Mouse (Mus musculus) limb, embryonic 10.5 days (tissue): ENCODE measurements around the gene Bsn. TPM values are rescaled to one million over a fixed set of nuclear protein-coding genes. Genes with fewer than 3 reads are reported as not detected.

Source experiments
- DNase-seq: peaks from one replicate; pipeline ENCODE4 v3.0.0-alpha.2; 2017; ENCODE audit warnings: low spot score
- H3K27ac ChIP-seq: fragments of 300-500 bp; sonication (generic); 2 replicates; pipeline ENCODE4 v1.5.1; 2016; ENCODE audit warnings: mild to moderate bottlenecking
- H3K27me3 ChIP-seq: fragments of 300-500 bp; sonication (generic); 2 replicates; pipeline ENCODE4 v1.6.1; 2016; ENCODE audit warnings: low read depth, mild to moderate bottlenecking; ENCODE audit not compliant: poor library complexity, severe bottlenecking
- H3K36me3 ChIP-seq: fragments of 300-500 bp; sonication (generic); 2 replicates; pipeline ENCODE4 v1.6.1; 2016; ENCODE audit warnings: mild to moderate bottlenecking, moderate library complexity
- H3K4me1 ChIP-seq: fragments of 300-500 bp; sonication (generic); 2 replicates; pipeline ENCODE4 v1.6.1; 2016
- H3K4me3 ChIP-seq: fragments of 300-500 bp; sonication (generic); 2 replicates; pipeline ENCODE4 v1.5.1; 2016; ENCODE audit warnings: mild to moderate bottlenecking, moderate library complexity
- H3K9me3 ChIP-seq: fragments of 300-500 bp; sonication (generic); replicated peaks from 2 replicates; pipeline ENCODE4 v1.6.1; 2016; ENCODE audit warnings: mild to moderate bottlenecking
- WGBS: fragments of 180-500 bp; shearing (Covaris S2); methylation state at CpG from one replicate; pipeline ENCODE4 v1.1.7; 2016; 5-methylcytosine and 5-hydroxymethylcytosine counted together
- polyA plus RNA-seq: library from polyadenylated mRNA; unstranded; fragments of >200 nt; fragmentation: Nextera tagmentation; extraction: Ambion mirVana; gene quantifications from 2 replicates; pipeline ENCODE4 v1.2.1, GENCODE M21; 2016

Bsn gene
- polyA plus RNA-seq, 1 experiment from 2014 or later, result 1.7 TPM

DNA sequence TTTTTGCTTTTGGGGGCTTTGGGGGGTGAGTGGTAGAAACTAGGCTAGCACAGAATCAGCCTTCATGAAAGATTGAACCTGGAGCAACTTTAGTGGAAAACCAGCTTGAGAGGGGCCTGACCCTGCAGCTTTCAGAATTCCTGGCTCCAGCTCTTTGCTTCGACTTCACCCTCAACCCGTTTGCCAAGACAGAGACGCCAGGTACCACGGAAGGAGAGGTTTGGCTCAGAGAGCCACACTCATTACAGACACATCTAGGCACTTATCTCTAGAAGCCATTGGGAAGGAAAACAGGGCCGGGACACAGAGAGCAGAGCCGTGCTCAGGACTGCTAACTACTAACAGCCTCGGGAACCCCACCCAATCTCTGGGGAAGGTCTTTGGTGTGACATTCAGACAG, 32.3 kb downstream of the Bsn start:
- DNase-seq, result no peak
- peaks cover 13% of the 10 kb centered on the region; the same call in 1 of the 2 replicates for H3K27me3 ChIP-seq
- no peaks in the 10 kb centered on the region for H3K36me3 ChIP-seq
- H3K9me3 ChIP-seq, result no peaks in the 10 kb centered on the region
- no peak overlapping the region for H3K4me3 ChIP-seq
- WGBS, result 69% methylated on average over 7 of the region's 7 CpGs
- H3K27ac ChIP-seq, result no peak overlapping the region
- H3K4me1 ChIP-seq, result no peaks in the 10 kb centered on the region

GRCm38 (mm10) chr9:108157451-108157850, 32.7 kb downstream of the Bsn start:
- WGBS, result 88% methylated on average over 6 of the region's 6 CpGs
- no peaks in the 10 kb centered on the region for H3K36me3 ChIP-seq
- peaks cover 13% of the 10 kb centered on the region; the same call in 1 of the 2 replicates for H3K27me3 ChIP-seq
- no peaks in the 10 kb centered on the region for H3K9me3 ChIP-seq
- no peak overlapping the region for H3K4me3 ChIP-seq
- DNase-seq, result no peak
- H3K27ac ChIP-seq, result no peak overlapping the region
- H3K4me1 ChIP-seq, result no peaks in the 10 kb centered on the region

- no peak overlapping the region for H3K4me3 ChIP-seq
- H3K27ac ChIP-seq, result no peak overlapping the region
- no peaks in the 10 kb centered on the region for H3K36me3 ChIP-seq
- 91% methylated on average over 5 of the region's 5 CpGs for WGBS
- H3K27me3 ChIP-seq, result peaks cover 13% of the 10 kb centered on the region; the same call in 1 of the 2 replicates
- H3K9me3 ChIP-seq, result no peaks in the 10 kb centered on the region
- no peak for DNase-seq
- no peaks in the 10 kb centered on the region for H3K4me1 ChIP-seq
These were observed 33.4 kb downstream of the Bsn start for GRCm38 (mm10) chr9:108156786-108157185.

- Histone ChIP-seq H3K4me3 (no peak overlapping the region), H3K4me1 (peaks cover 2% of the 10 kb centered on the region; the same call in 1 of the 2 replicates), H3K9me3 (no peaks in the 10 kb centered on the region), H3K27me3 (peaks cover 6% of the 10 kb centered on the region; the same call in 1 of the 2 replicates), H3K36me3 (no peaks in the 10 kb centered on the region), H3K27ac (no peak overlapping the region)
- 88% methylated on average over 12 of the region's 12 CpGs for WGBS
- DNase-seq, result no peak
These were observed 35.4 kb downstream of the Bsn start for GRCm38 (mm10) chr9:108154814-108155213.

DNA sequence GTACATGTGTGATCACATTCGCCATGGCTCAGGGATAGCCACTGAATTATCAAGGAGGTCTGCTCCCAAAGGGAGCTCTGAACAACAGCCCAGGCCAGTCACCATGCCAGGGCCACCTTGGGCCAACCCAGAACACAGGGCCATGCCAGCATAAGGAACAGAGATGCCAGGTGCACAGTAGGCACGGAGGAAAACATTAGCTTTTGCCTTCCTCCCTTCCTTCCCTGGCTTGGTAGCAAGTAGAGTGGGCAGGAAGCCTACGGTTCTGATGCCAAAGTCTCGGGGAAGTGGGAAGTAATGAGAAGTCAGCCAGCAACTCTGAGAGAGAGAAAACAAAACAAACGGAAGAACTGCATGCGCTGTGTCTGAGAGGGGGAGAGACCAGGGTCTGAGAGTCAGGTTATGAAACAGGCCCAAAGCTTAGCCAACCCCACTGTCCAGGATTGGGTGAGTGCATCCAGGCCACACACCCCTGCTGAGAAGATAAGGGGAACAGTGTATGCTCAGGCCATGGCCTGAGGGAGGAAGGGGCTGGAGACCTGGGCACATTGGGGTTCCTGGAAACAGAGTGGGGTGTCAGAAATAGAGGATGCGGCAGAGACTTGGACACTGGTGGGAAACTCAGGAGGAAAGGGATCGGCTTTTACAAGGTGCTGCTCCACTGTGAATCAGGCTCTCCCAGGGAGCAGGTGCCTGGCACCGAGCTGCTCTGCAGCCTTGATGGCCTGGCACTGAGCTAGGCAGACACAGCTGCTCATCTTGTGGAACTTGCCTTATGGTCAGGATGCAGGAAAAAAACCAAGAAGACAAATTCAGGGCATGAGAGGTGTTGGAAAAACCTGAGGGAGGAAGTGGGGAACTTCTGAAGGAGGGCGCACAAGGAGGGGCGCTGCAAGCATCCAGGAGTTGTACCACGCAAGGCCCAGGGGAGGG, 36.4 kb downstream of the Bsn start:
- Histone ChIP-seq H3K27me3 (no peaks in the 10 kb centered on the region), H3K36me3 (no peaks in the 10 kb centered on the region), H3K27ac (no peak overlapping the region), H3K4me1 (peaks cover 4% of the 10 kb centered on the region; the same call in 1 of the 2 replicates), H3K9me3 (no peaks in the 10 kb centered on the region), H3K4me3 (no peak overlapping the region)
- 87% methylated on average over 12 of the region's 12 CpGs for WGBS
- DNase-seq, result no peak

- DNase-seq, result no peak
- Histone ChIP-seq H3K4me1 (peaks cover 4% of the 10 kb centered on the region; the same call in 1 of the 2 replicates), H3K36me3 (no peaks in the 10 kb centered on the region), H3K4me3 (no peak overlapping the region), H3K27me3 (no peaks in the 10 kb centered on the region), H3K9me3 (no peaks in the 10 kb centered on the region), H3K27ac (no peak overlapping the region)
- WGBS, result 62% methylated on average over 1 of the region's 1 CpGs
These were observed 39.7 kb downstream of the Bsn start for GRCm38 (mm10) chr9:108150486-108150885.

GRCm38 (mm10) chr9:108149817-108150216, 40.4 kb downstream of the Bsn start:
- Histone ChIP-seq H3K27me3 (no peaks in the 10 kb centered on the region), H3K36me3 (no peaks in the 10 kb centered on the region), H3K9me3 (no peaks in the 10 kb centered on the region), H3K4me1 (peaks cover 4% of the 10 kb centered on the region; the same call in 1 of the 2 replicates), H3K4me3 (no peak overlapping the region), H3K27ac (no peak overlapping the region)
- no peak for DNase-seq
- 49% methylated on average over 4 of the region's 4 CpGs for WGBS

DNA sequence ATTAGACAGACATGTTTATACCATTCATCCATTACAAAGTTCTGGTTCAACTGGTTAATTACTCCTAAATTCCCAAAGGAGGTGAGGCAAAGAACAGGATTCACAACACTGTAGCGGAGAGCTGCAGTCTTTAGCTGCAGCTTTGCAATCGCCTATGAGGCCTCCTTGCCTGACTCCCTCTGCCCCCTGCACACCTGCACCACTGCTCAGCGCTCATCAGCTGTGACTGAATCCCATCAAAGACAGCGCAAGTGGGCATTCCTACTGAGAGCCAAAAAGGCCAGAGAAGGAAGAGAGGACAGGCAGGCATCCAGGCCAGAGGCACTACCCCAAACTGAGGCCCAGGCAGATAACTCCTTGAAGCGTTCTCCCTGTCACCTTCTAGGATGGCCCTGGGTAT, 42.6 kb downstream of the Bsn start:
- no peaks in the 10 kb centered on the region for H3K27me3 ChIP-seq
- no peak overlapping the region for H3K27ac ChIP-seq
- DNase-seq, result no peak
- no peaks in the 10 kb centered on the region for H3K36me3 ChIP-seq
- no peak overlapping the region for H3K4me3 ChIP-seq
- H3K4me1 ChIP-seq, result peaks cover 6% of the 10 kb centered on the region; the same call in 1 of the 2 replicates
- 69% methylated on average over 5 of the region's 5 CpGs for WGBS
- H3K9me3 ChIP-seq, result no peaks in the 10 kb centered on the region

- no peak overlapping the region for H3K27ac ChIP-seq
- H3K4me3 ChIP-seq, result no peak overlapping the region
- no peaks in the 10 kb centered on the region for H3K9me3 ChIP-seq
- no peaks in the 10 kb centered on the region for H3K27me3 ChIP-seq
- no peaks in the 10 kb centered on the region for H3K36me3 ChIP-seq
- H3K4me1 ChIP-seq, result peaks cover 6% of the 10 kb centered on the region; the same call in 1 of the 2 replicates
- 79% methylated on average over 4 of the region's 4 CpGs for WGBS
- no peak for DNase-seq
These were observed 43.7 kb downstream of the Bsn start for GRCm38 (mm10) chr9:108146451-108146850.

DNA sequence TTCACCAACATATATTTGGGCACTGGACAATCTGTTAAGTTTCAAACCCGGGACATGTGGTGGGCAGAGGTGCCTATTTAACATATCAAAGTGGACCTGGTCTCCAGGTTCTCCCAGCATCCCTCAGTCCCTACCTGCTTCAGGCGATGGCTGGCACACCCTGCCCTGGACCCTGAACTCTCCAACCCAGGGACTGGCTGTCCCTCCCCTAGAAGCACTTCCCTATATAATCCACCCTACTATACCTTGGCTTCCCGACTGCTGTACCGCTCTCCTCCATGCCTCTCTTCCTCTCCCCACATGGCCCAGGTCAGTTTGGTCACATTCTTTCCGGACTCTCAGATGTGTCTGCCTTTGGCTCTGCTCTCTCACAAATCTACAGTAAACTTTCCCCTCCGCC, 44.4 kb downstream of the Bsn start:
- H3K4me3 ChIP-seq, result no peak overlapping the region
- no peak for DNase-seq
- H3K9me3 ChIP-seq, result no peaks in the 10 kb centered on the region
- peaks cover 6% of the 10 kb centered on the region; the same call in 1 of the 2 replicates for H3K4me1 ChIP-seq
- H3K27me3 ChIP-seq, result no peaks in the 10 kb centered on the region
- 67% methylated on average over 6 of the region's 6 CpGs for WGBS
- H3K27ac ChIP-seq, result no peak overlapping the region
- no peaks in the 10 kb centered on the region for H3K36me3 ChIP-seq

GRCm38 (mm10) chr9:108144371-108145270, 45.6 kb downstream of the Bsn start:
- DNase-seq, result no peak
- H3K9me3 ChIP-seq, result no peaks in the 10 kb centered on the region
- 80% methylated on average over 17 of the region's 17 CpGs for WGBS

GRCm38 (mm10) chr9:108143470-108143869, 46.7 kb downstream of the Bsn start:
- H3K9me3 ChIP-seq, result no peaks in the 10 kb centered on the region
- 91% methylated on average over 2 of the region's 2 CpGs for WGBS
- H3K36me3 ChIP-seq, result no peaks in the 10 kb centered on the region
- 0 out of 2 replicates have a peak, but pooled peaks cover 3% of the 10 kb centered on the region for H3K4me1 ChIP-seq
- no peak for DNase-seq
- no peak overlapping the region for H3K4me3 ChIP-seq
- no peak overlapping the region for H3K27ac ChIP-seq
- no peaks in the 10 kb centered on the region for H3K27me3 ChIP-seq

More at GRCm38 (mm10) chr9:108144371-108145270, 45.6 kb downstream of the Bsn start:
- Histone ChIP-seq H3K4me3 (no peak overlapping the region), H3K36me3 (no peaks in the 10 kb centered on the region), H3K4me1 (0 out of 2 replicates have a peak, but pooled peaks cover 3% of the 10 kb centered on the region), H3K27ac (no peak overlapping the region), H3K27me3 (no peaks in the 10 kb centered on the region)
